Mouse (Mus musculus) embryonic fibroblast, embryonic 13.5 days (primary cell): ENCODE data around the gene Rtraf.
"Not testable (repeated sequence)": the region's sequence is repeated elsewhere in the genome, so short reads cannot be mapped to it uniquely, and the experiment has no call there.

Source experiments
- CTCF ChIP-seq: IDR thresholded peaks from 2 replicates; pipeline ENCODE4 v1.5.1; 2011; ENCODE audit warnings: mild to moderate bottlenecking, control low read depth, low read length, moderate library complexity, borderline replicate concordance; ENCODE audit not compliant: insufficient read depth
- POLR2A ChIP-seq: IDR thresholded peaks from 2 replicates; pipeline ENCODE4 v1.6.1; 2011; ENCODE audit warnings: low read depth, mild to moderate bottlenecking, control low read depth, low read length, moderate library complexity

- not testable (repeated sequence) for TF ChIP-seq CTCF, POLR2A
Observed at GRCm38 (mm10) chr14:19865121-19865520, 41.5 kb upstream of the Rtraf start.
